Mouse (Mus musculus) lung, adult 2 months (tissue): ENCODE results near the gene Dab2ip. TPM values are rescaled to one million over a fixed set of nuclear protein-coding genes. Genes with fewer than 3 reads are reported as not detected.
A peak's percentile ranks its signal among the peaks of the same experiment; 100 is the strongest.

Experiments
- DNase-seq: peaks from one replicate; pipeline ENCODE4 v3.0.0; 2022
- H3K4me1 ChIP-seq: fragments of 200-500 bp; 2 replicates; pipeline ENCODE4 v1.6.1; 2011; ENCODE audit warnings: low read length; ENCODE audit not compliant: control insufficient read depth, insufficient read depth
- H3K4me3 ChIP-seq: fragments of 200-500 bp; replicated peaks from 2 replicates; pipeline ENCODE3; 2011; ENCODE audit warnings: low read depth, mild to moderate bottlenecking, control low read depth, low read length; ENCODE audit errors: extremely low read depth
- CTCF ChIP-seq: fragments of 200-500 bp; IDR thresholded peaks from 2 replicates; pipeline ENCODE4 v1.5.1; 2011; ENCODE audit warnings: mild to moderate bottlenecking, low read length, control low read depth; ENCODE audit not compliant: insufficient read depth
- POLR2A ChIP-seq: fragments of 200-500 bp; IDR thresholded peaks from 2 replicates; pipeline ENCODE4 v1.6.1; 2011; ENCODE audit warnings: low read depth, mild to moderate bottlenecking, control low read depth, low read length, borderline replicate concordance; ENCODE audit errors: extremely low read depth
- WGBS: fragments of 180-500 bp; shearing (Covaris S2); methylation state at CpG from one replicate; pipeline ENCODE4 v1.1.7; 2018; 5-methylcytosine and 5-hydroxymethylcytosine counted together
- polyA plus RNA-seq: library from polyadenylated mRNA; depleted of rRNA; stranded (reverse); fragments of >200 nt; gene quantifications from 2 replicates; pipeline ENCODE4 v1.2.3, GENCODE M21; 2012

The Dab2ip gene
- polyA plus RNA-seq, 1 experiment = 113 TPM

GRCm38 (mm10) chr2:35671980-35672910 lies 114.2 kb downstream of the Dab2ip start:
- H3K4me3 ChIP-seq = no peak overlapping the region
- DNase-seq = peak; percentile 66
- WGBS = 43% methylated on average over 9 of the region's 9 CpGs
- TF ChIP-seq CTCF (no peak), POLR2A (no peak)
- peaks cover 59% of the 10 kb centered on the region for H3K4me1 ChIP-seq

- TF ChIP-seq CTCF (no peak), POLR2A (no peak)
- Histone ChIP-seq H3K4me3 (no peak overlapping the region), H3K4me1 (peaks cover 69% of the 10 kb centered on the region)
- WGBS = 70% methylated on average over 3 of the region's 3 CpGs
- no peak for DNase-seq
These were observed 115.1 kb downstream of the Dab2ip start for GRCm38 (mm10) chr2:35673181-35673580.

GRCm38 (mm10) chr2:35673986-35674385 lies 115.9 kb downstream of the Dab2ip start:
- WGBS = 62% methylated on average over 3 of the region's 3 CpGs
- H3K4me1 ChIP-seq = peaks cover 69% of the 10 kb centered on the region
- DNase-seq = no peak
- TF ChIP-seq POLR2A (no peak), CTCF (no peak)
- H3K4me3 ChIP-seq = no peak overlapping the region

- TF ChIP-seq POLR2A (no peak), CTCF (no peak)
- DNase-seq = no peak
- Histone ChIP-seq H3K4me1 (peaks cover 68% of the 10 kb centered on the region), H3K4me3 (no peak overlapping the region)
- WGBS = 71% methylated on average over 5 of the region's 5 CpGs
These were observed 116.4 kb downstream of the Dab2ip start for GRCm38 (mm10) chr2:35674431-35674830.

GRCm38 (mm10) chr2:35676075-35676665 lies 118.1 kb downstream of the Dab2ip start:
- Histone ChIP-seq H3K4me1 (peaks cover 70% of the 10 kb centered on the region), H3K4me3 (no peak overlapping the region)
- 16% methylated on average over 5 of the region's 5 CpGs for WGBS
- TF ChIP-seq POLR2A = no peak
- TF ChIP-seq CTCF = no peak
- no peak for DNase-seq

- WGBS = 37% methylated on average over 8 of the region's 8 CpGs
- no peak for DNase-seq
- peaks cover 65% of the 10 kb centered on the region for H3K4me1 ChIP-seq
- H3K4me3 ChIP-seq = no peak overlapping the region
- TF ChIP-seq CTCF (no peak), POLR2A (no peak)
These were observed 119.8 kb downstream of the Dab2ip start for GRCm38 (mm10) chr2:35677855-35678254.

- Histone ChIP-seq H3K4me3 (no peak overlapping the region), H3K4me1 (peaks cover 64% of the 10 kb centered on the region)
- TF ChIP-seq POLR2A (no peak), CTCF (no peak)
- DNase-seq = no peak
- WGBS = 49% methylated on average over 4 of the region's 4 CpGs
These were observed 120.4 kb downstream of the Dab2ip start for GRCm38 (mm10) chr2:35678440-35678839.

- no peak overlapping the region for H3K4me3 ChIP-seq
- H3K4me1 ChIP-seq = peaks cover 69% of the 10 kb centered on the region
- no peak for TF ChIP-seq CTCF
- TF ChIP-seq POLR2A = peak; percentile 12; the same call in 1 of the 2 replicates
- 18% methylated on average over 10 of the region's 10 CpGs for WGBS
- peak; percentile 58 for DNase-seq
These were observed 122.0 kb downstream of the Dab2ip start for GRCm38 (mm10) chr2:35679812-35680672.

- 8% methylated on average over 6 of the region's 6 CpGs for WGBS
- H3K4me1 ChIP-seq = peaks cover 67% of the 10 kb centered on the region
- no peak for DNase-seq
- no peak overlapping the region for H3K4me3 ChIP-seq
- TF ChIP-seq POLR2A (no peak), CTCF (no peak)
These were observed 122.8 kb downstream of the Dab2ip start for GRCm38 (mm10) chr2:35680833-35681232.
